Mouse (Mus musculus) hindbrain, embryonic 15.5 days (tissue): ENCODE results near the gene Cldn7. TPM values are rescaled to one million over a fixed set of nuclear protein-coding genes. Genes with fewer than 3 reads are reported as not detected.

Source experiments
- ATAC-seq: fragments of 200-750 bp; cut with Nextera tagmentation; 2 replicates; pipeline ENCODE4 v1.8.0; 2017; ENCODE audit warnings: low read depth, moderate number of reproducible peaks, moderate TSS enrichment; ENCODE audit not compliant: low FRiP score
- H3K27ac ChIP-seq: fragments of 300-500 bp; sonication (generic); replicated peaks from 2 replicates; pipeline ENCODE4 v1.5.1; 2015; ENCODE audit warnings: mild to moderate bottlenecking, inconsistent platforms
- H3K27me3 ChIP-seq: fragments of 300-500 bp; sonication (generic); 2 replicates; pipeline ENCODE4 v1.6.1; 2015; ENCODE audit warnings: control low read depth, inconsistent platforms
- H3K36me3 ChIP-seq: fragments of 300-500 bp; sonication (generic); 2 replicates; pipeline ENCODE4 v1.6.1; 2015; ENCODE audit warnings: control low read depth, inconsistent platforms
- H3K4me1 ChIP-seq: fragments of 300-500 bp; sonication (generic); replicated peaks from 2 replicates; pipeline ENCODE4 v1.6.1; 2015; ENCODE audit warnings: control low read depth, inconsistent platforms
- H3K4me2 ChIP-seq: fragments of 300-500 bp; sonication (generic); 2 replicates; pipeline ENCODE4 v1.6.1; 2015; ENCODE audit warnings: moderate library complexity, mild to moderate bottlenecking, inconsistent platforms
- H3K4me3 ChIP-seq: fragments of 300-500 bp; sonication (generic); 2 replicates; pipeline ENCODE4 v1.5.1; 2015; ENCODE audit warnings: mild to moderate bottlenecking, inconsistent platforms
- H3K9ac ChIP-seq: fragments of 300-500 bp; sonication (generic); 2 replicates; pipeline ENCODE4 v1.6.1; 2015; ENCODE audit warnings: inconsistent platforms
- H3K9me3 ChIP-seq: fragments of 300-500 bp; sonication (generic); 2 replicates; pipeline ENCODE4 v1.6.1; 2016; ENCODE audit warnings: control low read depth, inconsistent platforms
- WGBS: fragments of 180-500 bp; shearing (Covaris S2); methylation state at CpG from one replicate; pipeline ENCODE4 v1.1.7; 2015; 5-methylcytosine and 5-hydroxymethylcytosine counted together
- polyA plus RNA-seq: library from polyadenylated mRNA; unstranded; fragments of >200 nt; fragmentation: Nextera tagmentation; extraction: Ambion mirVana; gene quantifications from 2 replicates; pipeline ENCODE4 v1.2.1, GENCODE M21; 2015

The Cldn7 gene
- polyA plus RNA-seq, 1 experiment from 2014 or later: 0.34 TPM

GRCm38 (mm10) chr11:69966860-69967517 lies 2.4 kb downstream of the Cldn7 start:
- Histone ChIP-seq H3K27ac (no peak overlapping the region), H3K9me3 (no peaks in the 10 kb centered on the region), H3K4me3 (peak overlapping the region; percentile 21), H3K27me3 (peaks cover 67% of the 10 kb centered on the region), H3K4me1 (peaks cover 15% of the 10 kb centered on the region), H3K4me2 (peak overlapping the region; percentile 49), H3K36me3 (peaks cover 32% of the 10 kb centered on the region), H3K9ac (no peak overlapping the region)
- no peak for ATAC-seq
- 41% methylated on average over 17 of the region's 17 CpGs for WGBS

- peaks cover 49% of the 10 kb centered on the region for H3K27me3 ChIP-seq
- H3K36me3 ChIP-seq: peaks cover 48% of the 10 kb centered on the region
- H3K27ac ChIP-seq: no peak overlapping the region
- no peaks in the 10 kb centered on the region for H3K9me3 ChIP-seq
- no peak overlapping the region for H3K4me2 ChIP-seq
- H3K4me1 ChIP-seq: peaks cover 15% of the 10 kb centered on the region
- ATAC-seq: no peak
- no peak overlapping the region for H3K9ac ChIP-seq
- WGBS: 87% methylated on average over 4 of the region's 4 CpGs
- H3K4me3 ChIP-seq: no peak overlapping the region
Observed at GRCm38 (mm10) chr11:69968793-69969192, 4.2 kb downstream of the Cldn7 start.

DNA sequence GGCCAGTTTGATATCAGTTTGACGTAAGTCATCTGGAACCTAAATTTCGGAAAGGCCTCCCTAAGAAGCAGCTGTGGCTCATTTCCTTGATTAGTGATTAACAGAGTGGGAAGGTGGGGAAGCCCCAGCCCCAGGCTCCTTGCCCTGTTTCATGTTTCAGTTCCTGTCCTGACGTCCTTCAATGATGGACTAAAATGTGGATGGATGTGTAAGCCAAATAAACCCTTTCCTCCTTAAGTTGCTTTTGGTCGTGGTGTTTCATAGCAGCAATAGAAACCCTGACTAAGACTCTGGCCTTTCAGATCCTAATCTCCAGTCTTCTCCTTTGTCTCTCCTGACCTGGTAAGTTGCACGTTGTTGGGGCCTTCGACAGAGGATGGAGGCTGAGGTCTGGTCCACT lies 5.6 kb downstream of the Cldn7 start:
- Histone ChIP-seq H3K27ac (no peak overlapping the region), H3K9ac (no peak overlapping the region), H3K36me3 (peaks cover 62% of the 10 kb centered on the region), H3K4me1 (peaks cover 15% of the 10 kb centered on the region), H3K4me2 (no peak overlapping the region), H3K4me3 (no peak overlapping the region), H3K27me3 (peaks cover 35% of the 10 kb centered on the region), H3K9me3 (no peaks in the 10 kb centered on the region)
- ATAC-seq: no peak
- 94% methylated on average over 6 of the region's 6 CpGs for WGBS

GRCm38 (mm10) chr11:69970775-69971174 lies 6.2 kb downstream of the Cldn7 start:
- WGBS: 86% methylated on average over 3 of the region's 3 CpGs

GRCm38 (mm10) chr11:69974907-69975306 lies 10.3 kb downstream of the Cldn7 start:
- no peak for ATAC-seq
- 96% methylated on average over 2 of the region's 2 CpGs for WGBS
- no peaks in the 10 kb centered on the region for H3K9me3 ChIP-seq
- H3K27me3 ChIP-seq: no peaks in the 10 kb centered on the region
- no peak overlapping the region for H3K9ac ChIP-seq
- H3K4me2 ChIP-seq: no peak overlapping the region
- peaks cover 67% of the 10 kb centered on the region for H3K36me3 ChIP-seq
- H3K4me3 ChIP-seq: no peak overlapping the region
- no peak overlapping the region for H3K27ac ChIP-seq
- peaks cover 18% of the 10 kb centered on the region for H3K4me1 ChIP-seq

More at GRCm38 (mm10) chr11:69970775-69971174, 6.2 kb downstream of the Cldn7 start:
- Histone ChIP-seq H3K9ac (no peak overlapping the region), H3K27ac (no peak overlapping the region), H3K9me3 (no peaks in the 10 kb centered on the region), H3K27me3 (peaks cover 30% of the 10 kb centered on the region), H3K36me3 (peaks cover 67% of the 10 kb centered on the region), H3K4me2 (no peak overlapping the region), H3K4me3 (no peak overlapping the region), H3K4me1 (peaks cover 11% of the 10 kb centered on the region)
- no peak for ATAC-seq

- no peak for ATAC-seq
- H3K4me3 ChIP-seq: no peak overlapping the region
- no peaks in the 10 kb centered on the region for H3K27me3 ChIP-seq
- H3K4me1 ChIP-seq: peaks cover 18% of the 10 kb centered on the region
- H3K4me2 ChIP-seq: no peak overlapping the region
- 89% methylated on average over 4 of the region's 4 CpGs for WGBS
- no peak overlapping the region for H3K27ac ChIP-seq
- H3K36me3 ChIP-seq: peaks cover 58% of the 10 kb centered on the region
- H3K9me3 ChIP-seq: no peaks in the 10 kb centered on the region
- no peak overlapping the region for H3K9ac ChIP-seq
Observed at GRCm38 (mm10) chr11:69976271-69976670, 11.7 kb downstream of the Cldn7 start.

DNA sequence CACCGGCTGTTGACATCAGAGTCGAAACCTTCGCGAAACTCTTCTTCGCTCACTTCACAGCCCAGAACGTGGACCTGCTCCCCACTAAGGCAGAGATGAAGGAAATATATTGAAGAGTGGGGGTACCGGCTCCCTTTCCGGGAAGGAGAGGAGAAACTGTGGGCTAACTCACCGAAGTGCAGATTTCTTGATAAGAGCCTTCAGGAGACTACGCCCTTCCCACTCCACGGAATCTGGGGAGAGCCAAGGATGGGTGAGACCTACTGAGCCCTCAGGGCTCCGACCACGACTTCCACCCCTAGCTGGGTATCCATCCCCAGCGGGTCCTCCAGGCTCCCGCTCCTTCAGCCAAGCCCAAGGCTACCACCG lies 15.2 kb downstream of the Cldn7 start:
- H3K36me3 ChIP-seq: peaks cover 34% of the 10 kb centered on the region
- peak overlapping the region; percentile 100 for H3K4me3 ChIP-seq
- H3K27me3 ChIP-seq: no peaks in the 10 kb centered on the region
- H3K9ac ChIP-seq: peak overlapping the region; percentile 100
- no peak for ATAC-seq
- no peaks in the 10 kb centered on the region for H3K9me3 ChIP-seq
- 4% methylated on average over 16 of the region's 16 CpGs for WGBS
- peak overlapping the region; percentile 100 for H3K27ac ChIP-seq
- peak overlapping the region; percentile 90 for H3K4me2 ChIP-seq
- H3K4me1 ChIP-seq: peaks cover 40% of the 10 kb centered on the region

- peaks cover 40% of the 10 kb centered on the region for H3K4me1 ChIP-seq
- peak overlapping the region; percentile 95 for H3K4me2 ChIP-seq
- H3K9ac ChIP-seq: peak overlapping the region; percentile 100
- peaks cover 34% of the 10 kb centered on the region for H3K36me3 ChIP-seq
- H3K27ac ChIP-seq: peak overlapping the region; percentile 100
- H3K9me3 ChIP-seq: no peaks in the 10 kb centered on the region
- peak; percentile 95 for ATAC-seq
- WGBS: under 1% methylated on average over 34 of the region's 60 CpGs
- peak overlapping the region; percentile 100 for H3K4me3 ChIP-seq
- H3K27me3 ChIP-seq: no peaks in the 10 kb centered on the region
Observed at GRCm38 (mm10) chr11:69980196-69981140, 15.9 kb downstream of the Cldn7 start.

- H3K36me3 ChIP-seq: peaks cover 32% of the 10 kb centered on the region
- no peaks in the 10 kb centered on the region for H3K9me3 ChIP-seq
- H3K27me3 ChIP-seq: no peaks in the 10 kb centered on the region
- under 1% methylated on average over 37 of the region's 43 CpGs for WGBS
- H3K4me3 ChIP-seq: peak within 1 kb of the TSS; percentile 100
- H3K27ac ChIP-seq: peak within 1 kb of the TSS; percentile 100
- peak within 1 kb of the TSS; percentile 95 for H3K4me2 ChIP-seq
- peak within 1 kb of the TSS; percentile 100 for H3K9ac ChIP-seq
- H3K4me1 ChIP-seq: peaks cover 40% of the 10 kb centered on the region
- ATAC-seq: peak; percentile 54; the same call in 1 of the 2 replicates
Observed at GRCm38 (mm10) chr11:69981141-69981762, 16.7 kb downstream of the Cldn7 start, which contains the start of gene Ctdnep1. Ctdnep1 (plus strand) TSS chr11:69981156.

DNA sequence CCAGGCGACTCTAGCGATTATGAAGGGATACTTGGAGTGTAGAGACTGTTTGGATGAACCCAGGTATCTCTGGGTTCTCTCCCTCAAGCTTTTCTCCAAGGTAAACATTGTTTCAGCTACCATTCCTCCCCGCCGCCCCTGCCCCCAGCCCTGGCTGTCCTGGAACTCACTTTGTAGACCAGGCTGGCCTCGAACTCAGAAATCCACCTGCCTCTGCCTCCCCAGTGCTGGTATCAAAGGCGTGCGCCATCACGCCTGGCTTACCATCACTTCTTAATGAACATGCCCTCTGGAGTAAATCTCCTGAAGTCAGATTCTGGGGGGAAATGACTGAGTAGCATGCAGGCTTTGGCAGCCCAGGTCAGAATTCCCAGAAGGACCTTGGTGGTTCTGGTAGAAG lies 17.6 kb downstream of the Cldn7 start, which contains the start of gene Elp5:
Elp5 (minus strand) TSS at position 293 of the 400 bp plus-strand sequence.
- peak within 1 kb of the TSS; percentile 100 for H3K27ac ChIP-seq
- 65% methylated on average over 8 of the region's 8 CpGs for WGBS
- H3K9ac ChIP-seq: peak within 1 kb of the TSS; percentile 100
- H3K9me3 ChIP-seq: no peaks in the 10 kb centered on the region
- H3K4me3 ChIP-seq: peak within 1 kb of the TSS; percentile 100
- H3K4me2 ChIP-seq: peak within 1 kb of the TSS; percentile 95
- peaks cover 27% of the 10 kb centered on the region for H3K36me3 ChIP-seq
- no peak for ATAC-seq
- H3K4me1 ChIP-seq: peaks cover 40% of the 10 kb centered on the region
- no peaks in the 10 kb centered on the region for H3K27me3 ChIP-seq

DNA sequence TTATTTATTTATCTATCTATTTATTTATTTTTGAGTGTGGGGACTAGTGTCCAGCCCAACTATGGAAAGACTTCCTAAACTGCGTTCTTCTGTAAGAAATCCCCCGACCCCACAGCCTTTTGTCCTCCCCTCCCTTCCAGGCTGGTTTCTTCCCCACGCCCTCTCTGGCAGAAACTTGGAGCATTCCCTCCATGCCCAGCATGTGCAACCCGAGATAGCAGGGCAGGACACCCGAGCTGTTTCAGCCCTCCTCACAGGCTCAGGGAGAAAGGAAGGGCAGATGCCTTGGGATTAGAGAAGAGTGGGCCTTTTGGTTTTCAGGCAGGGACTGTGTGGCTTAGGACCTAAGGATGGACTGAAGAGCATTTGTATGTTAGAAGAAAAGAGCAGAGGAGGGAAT lies 18.3 kb downstream of the Cldn7 start:
- Histone ChIP-seq H3K4me3 (peak overlapping the region; percentile 100), H3K27ac (no peak overlapping the region), H3K4me1 (peaks cover 40% of the 10 kb centered on the region), H3K27me3 (no peaks in the 10 kb centered on the region), H3K9me3 (no peaks in the 10 kb centered on the region), H3K36me3 (peaks cover 29% of the 10 kb centered on the region), H3K4me2 (peak overlapping the region; percentile 95), H3K9ac (peak overlapping the region; percentile 100; the same call in 1 of the 2 replicates)
- WGBS: 36% methylated on average over 5 of the region's 5 CpGs
- no peak for ATAC-seq
